Mouse (Mus musculus) spleen, postnatal 10 days (tissue): ENCODE data around the gene Sp4.

Experiments used
- DNase-seq, 2 experiments: peaks; one replicate each; pipeline ENCODE4 v3.0.0; 2021 to 2022; ENCODE audit warnings: low spot score in 2 of 2

Sp4 gene

DNA sequence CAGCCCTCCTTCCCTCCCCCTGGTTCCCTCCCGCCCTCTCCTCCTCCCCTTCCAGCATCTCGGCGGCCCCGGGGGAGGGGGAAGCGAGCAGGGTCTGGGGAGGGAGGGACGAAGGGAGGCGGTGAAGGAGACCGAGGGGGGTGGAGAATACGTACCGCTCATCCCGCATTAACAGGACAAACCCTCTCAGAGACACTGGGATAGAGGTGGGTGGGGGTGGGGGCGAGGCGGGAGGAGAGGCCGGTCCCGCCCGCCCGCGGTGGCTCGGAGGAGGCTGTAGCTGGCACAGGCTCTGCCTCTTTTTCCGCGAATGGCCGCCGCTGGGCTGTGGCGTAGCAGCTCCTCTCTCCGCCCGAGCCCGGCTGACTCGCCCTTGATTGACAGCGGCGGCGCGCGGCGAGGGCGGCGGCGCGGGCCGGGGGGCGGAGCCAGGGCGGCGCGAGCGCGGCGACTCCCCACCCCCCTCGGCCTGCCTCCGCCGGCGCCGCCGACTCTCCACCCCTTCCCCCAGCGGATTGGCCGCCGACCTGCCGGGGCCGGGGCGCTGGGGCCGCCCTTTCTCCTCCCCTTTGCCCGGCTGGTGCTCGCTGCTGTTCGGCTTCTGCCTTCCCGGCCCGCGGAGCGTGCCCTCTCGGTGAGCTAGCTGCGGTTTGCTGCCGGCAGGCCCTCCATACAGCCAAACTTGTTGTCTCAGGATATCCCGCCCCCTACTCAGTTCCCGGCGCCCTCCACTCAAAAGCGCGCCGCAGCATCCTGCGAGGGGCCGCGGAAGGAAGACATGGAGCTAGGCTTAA is at the start of gene Sp4:
Gene Sp4, minus strand, starts transcription at position 369 of the 794 bp plus-strand sequence.
- peak; percentile 85 to 94 for DNase-seq

DNA sequence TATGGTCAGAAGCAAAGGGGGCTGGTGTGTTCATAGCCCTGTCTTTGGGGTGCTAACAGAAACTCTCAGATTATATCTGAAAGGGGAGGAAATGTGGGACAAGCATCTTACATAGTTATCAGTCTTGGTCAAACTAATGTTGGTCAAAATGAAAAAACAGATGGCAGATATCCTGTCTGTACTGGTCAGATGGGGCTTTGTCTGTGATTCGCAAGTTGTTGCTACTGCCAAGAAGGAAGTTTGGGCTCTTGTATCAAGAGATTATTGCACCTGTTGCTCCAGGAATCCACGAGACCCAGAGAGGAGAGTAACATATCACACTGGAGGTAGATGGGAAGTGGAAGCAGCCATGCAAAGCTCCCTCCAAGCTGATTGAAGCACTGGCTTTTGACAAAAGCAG is 37.9 kb upstream of the Sp4 start:
- DNase-seq: no peak

DNA sequence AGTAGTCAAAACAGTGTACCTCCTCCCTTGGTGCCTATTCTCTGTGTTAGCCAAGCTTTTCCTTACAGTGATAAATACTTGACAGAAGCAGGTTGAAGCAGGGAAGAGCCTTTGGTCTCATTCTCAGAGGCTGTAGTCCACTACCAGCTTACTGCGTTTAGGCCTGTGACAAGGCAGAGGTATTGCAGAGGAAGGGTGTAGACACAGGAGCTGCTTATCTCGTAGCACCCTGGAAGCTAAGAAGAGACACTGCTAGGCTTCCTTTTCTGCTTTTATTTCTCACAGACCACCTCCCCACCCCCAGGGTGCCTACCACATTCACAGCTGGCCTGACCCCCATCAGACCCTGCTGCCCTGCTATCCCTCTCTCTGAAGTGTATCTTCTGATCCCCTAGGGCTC is 37.0 kb upstream of the Sp4 start:
- no peak for DNase-seq

DNA sequence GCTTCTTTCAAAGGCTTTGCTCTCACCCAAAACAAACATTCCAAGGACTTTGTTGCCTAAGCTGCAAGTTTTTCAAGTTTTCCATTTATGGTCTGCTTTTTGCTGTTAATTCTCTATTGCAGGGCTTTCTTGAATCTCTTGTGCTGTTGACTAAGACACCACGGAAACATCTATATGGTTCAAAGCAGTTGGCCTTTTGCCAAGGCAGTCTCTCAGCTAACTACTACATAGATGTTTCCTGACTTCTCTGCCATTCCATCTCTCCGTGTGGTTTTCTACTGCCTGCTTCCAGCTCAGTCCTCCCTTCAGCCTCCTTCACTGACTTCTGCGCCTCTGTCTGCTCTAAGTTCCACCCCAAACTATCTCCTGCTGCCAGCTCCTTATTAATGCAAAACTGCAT is 36.1 kb upstream of the Sp4 start:
- DNase-seq: no peak

DNA sequence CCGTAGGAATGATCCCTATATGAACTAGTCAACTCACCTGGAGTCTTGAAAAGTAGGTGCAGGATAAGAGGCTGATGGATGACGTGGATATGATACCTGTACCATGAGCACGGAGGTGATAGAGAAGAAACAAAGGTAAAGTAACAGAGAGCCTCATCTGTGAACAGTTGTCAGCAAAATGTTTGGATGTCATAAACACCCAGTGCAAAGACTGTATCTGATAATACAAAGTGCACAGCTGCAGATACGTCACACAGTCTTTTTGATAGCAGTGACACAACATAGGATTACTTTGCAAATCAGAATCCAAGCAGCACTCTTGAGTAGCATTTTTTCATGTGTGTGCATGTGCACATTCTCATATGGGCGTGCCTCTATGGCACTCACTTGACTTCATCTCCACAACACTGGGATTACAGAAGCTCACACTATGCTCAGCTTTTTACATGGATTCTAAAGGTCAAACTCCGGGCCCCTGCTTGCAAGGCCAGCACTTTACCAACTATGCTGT is 27.6 kb upstream of the Sp4 start:
- DNase-seq: no peak

DNA sequence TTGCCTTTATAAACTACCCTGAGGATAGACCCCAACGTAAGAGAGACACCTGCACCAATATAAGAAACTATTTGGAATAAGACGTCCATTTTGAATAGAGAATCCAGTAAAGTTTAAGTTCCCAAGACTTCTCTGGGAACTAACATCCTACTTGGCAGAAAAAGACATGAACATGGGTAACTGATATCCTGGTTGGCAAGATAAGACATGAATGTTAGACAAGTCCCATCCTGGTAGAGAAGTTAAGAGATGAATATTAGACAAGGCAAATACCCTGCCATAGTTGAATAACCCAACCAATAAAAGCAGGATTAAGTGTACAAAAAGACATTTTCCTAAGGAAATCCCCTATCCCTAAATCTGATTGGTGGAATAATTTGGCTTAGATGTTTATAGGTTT is 26.3 kb upstream of the Sp4 start:
- no peak for DNase-seq

DNA sequence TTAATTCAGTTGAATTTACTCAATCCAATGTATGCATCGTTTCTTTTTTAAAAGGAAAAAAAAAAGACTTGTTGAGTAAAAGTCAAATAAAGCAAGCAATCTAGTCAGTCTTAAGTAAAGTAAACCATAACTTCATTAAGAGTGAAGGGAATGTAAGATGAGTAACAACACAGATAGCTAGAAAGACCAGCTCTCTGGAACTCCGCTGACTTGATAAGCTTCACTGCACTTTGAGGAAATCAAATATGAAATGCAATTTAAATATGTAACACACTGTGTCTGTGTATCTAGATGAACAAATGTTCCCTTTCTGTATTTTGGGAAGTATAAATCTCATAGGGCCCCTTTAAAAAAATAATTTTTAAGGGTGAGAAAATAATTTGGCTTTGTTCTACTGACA is 24.9 kb upstream of the Sp4 start:
- no peak for DNase-seq

DNA sequence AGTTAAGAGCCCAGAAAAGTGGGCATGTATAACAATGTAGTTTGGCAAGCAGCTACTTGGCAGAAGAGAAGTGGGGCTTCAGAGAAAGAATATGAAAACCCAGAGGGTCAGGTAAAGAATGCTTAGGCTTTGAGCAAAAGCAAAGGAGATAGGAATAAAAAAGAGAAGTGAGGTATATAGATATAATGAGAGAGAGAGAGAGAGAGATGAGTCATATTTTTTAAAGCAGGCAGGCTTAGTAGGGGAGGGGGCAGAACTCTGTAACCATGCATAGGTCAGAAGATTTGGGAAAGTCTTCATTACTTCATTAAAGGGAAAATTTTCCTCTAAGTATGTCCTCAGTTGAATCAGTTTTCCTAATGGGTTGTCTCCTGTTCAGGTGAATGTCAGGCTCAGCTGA is 18.8 kb upstream of the Sp4 start:
- no peak for DNase-seq

DNA sequence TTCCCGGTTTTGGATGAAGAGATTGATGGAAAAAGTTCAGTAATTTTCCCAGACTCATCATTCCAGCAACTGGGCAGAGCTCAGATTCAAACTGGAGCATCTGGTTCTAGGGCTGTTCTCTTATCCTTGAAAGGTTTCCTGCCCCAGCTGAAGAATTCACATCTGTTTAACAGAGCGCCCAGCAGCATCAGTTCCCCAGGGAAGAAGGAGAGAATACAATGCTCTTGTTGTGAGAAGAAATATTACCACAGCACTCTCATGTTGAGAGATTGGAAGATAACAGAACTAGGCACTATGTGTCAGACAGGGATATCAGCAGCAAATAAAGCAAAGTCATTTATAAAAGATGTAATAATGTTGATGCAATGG is 13.2 kb upstream of the Sp4 start:
- no peak for DNase-seq

DNA sequence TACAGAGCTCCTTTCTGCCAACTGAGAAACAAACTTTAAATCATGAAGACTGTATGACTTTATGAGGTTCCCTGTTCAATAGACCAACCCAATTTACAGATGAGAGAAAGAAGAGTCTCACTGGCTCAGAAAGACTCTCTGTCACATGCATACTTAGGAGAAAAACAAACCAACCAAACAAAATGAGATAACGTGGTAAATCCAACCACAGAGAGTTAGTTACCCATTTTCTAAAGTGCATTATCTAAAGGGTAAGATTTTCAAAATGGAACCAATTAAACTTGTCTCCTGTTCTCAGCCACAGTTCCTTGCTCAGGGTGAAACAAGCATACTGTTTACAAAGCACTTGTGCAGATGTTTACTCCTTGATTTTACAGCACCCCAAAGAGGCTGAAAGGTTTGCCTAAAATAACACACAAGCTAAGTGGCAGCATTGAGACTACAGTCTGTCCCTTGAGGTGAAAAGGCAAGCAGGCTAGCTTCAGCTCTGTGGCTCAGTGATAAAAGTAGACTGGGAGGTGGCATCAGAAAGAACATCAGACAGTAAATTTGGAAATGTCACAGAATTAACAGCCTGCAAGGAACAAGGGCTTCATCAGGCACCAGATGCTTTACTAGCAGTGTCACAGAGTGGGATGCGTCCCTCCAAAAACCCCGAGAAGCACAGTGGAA is 12.7 kb upstream of the Sp4 start:
- DNase-seq: no peak

DNA sequence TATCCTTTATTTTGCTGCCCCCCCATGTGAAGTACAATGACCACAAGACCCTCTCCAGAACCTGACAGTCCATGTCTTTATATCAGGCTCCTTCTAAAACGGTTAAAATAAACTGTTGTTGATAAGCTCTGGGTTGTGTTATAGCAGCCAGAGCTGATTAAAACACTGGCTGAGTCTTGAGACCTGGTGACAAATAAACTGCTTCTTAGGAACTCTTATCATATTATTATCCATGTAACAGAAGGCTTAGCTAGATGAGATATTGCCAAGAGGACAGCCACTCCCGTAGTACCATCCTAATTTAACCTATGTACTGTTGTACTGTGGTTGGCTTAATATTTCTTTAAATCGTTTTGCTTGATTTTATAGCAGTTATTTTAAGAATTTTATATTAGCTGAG is 2.3 kb upstream of the Sp4 start:
- no peak for DNase-seq

DNA sequence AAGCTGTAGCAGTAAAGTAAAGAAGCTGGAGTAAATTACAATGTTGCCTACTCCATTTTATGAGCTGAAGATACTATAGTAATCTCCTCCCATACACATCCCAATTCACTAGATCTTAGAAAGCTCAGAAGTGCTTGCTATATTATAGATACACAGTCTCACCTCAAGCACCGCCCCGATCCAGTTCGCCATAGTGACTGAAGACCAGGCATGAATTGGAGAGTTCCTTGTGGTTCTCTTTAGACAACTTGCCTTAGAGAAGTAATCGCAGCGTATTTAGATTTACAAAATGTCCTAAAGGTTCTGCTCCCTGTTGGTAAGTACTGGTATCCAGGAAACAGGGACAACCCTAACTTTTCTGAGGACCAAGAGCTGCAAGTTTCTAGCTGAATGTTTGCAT is 1.8 kb upstream of the Sp4 start:
- DNase-seq: peak; percentile 16 to 54

DNA sequence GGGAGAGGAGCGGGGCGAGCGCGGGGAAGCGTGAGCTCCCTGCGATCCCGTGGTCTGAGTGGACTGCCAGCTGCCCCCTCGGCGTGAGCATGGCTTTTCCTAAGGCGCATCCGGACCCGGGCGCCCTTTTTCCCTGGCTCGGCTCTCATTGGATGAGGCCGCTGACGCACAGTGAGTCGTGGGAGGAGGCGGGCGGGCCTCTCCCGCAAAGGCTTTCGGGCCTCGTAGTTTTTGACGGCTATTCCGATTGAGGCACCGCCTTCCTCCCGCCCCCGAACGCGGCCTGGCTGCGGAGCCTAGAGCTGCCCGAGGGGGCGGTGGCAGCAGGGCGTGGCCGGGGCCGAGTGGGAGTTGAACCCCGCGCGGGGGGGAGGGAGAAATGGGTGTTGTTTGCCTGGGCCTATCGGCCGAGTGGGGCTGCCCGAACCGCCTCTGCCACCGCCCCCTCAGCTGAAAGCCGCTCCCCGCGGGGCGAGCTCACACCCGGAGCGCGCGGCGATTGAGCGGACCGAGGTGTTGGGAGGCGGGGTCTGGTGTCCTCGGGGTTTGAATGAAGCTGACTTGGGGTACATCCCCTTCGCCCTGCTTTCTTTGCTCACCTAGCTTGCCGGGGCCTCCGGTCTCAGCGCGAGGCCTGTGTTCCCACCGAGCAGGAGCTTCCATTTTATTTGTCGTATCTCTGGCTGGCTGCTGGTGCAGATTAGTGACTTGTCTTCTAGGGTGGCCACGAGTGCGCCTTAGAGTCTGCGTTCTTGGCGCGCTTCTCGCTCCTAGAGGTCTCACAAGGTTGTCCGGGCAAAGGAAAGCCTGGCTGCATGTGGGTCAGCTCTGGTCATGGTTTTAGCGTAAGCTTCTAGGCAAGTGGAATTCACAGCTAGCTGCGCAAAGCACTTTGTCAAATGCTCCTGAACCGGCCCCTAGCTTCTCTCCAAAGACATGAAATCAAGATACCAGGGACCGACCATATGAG is 911 bp upstream of the Sp4 start:
- DNase-seq: peak; percentile 98 to 100

DNA sequence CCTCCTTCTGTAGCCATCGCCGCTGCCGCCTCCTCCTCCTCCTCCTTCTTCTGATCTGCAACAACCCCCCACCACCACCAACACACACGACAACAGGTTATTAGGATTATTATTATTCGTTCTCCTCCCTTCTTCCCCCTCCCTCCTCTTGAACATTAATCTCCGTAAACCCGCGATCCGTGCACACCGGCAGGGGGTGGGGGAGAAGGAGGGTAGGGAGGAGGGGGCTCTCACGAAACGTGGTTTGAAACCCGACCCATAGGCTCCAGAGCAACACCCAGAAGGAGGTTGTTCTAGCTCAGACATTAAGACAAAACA is 527 bp downstream of the Sp4 start:
- DNase-seq: no peak

DNA sequence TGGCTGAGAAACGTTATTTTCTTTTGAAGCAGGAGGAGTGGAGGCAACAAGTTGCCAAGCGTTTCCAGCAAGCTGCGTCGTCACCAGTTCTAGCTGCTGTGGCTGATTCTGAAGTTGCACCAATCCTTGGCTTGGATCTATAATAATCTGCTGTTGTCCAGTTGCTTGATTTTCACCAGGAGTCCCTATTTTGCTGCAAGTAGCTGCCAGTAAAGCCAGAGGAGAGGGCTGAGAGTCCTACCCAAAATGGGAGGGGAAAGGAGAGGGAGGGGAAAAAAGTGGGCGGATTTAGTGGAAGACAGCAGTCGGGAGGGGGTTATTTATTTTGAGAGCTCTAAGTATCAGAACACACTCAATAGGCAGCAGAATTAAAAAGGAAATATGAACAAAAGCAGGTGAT is 1.3 kb downstream of the Sp4 start:
- DNase-seq: peak in 1 of 2 experiments; percentile 11

DNA sequence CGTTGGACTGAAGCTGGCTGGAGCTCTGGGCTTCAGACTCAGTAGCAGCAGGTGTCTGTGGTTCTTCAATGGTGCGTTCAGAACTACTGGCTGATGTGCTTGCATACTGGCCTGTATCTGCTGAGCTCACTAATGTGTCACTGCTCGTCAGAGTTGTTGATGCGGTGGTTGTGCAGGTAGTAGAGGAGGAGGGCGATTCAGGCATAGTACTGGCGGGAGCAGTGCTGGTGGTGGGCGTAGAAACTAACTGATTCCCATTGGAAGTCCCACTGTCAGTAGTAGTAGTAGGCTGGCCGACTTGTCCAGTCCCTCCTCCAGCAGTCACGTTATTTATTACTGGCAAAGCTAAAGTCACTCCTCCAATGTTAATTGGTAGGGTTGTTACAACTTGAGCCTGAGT is 2.1 kb downstream of the Sp4 start:
- peak; percentile 11 to 17 for DNase-seq

DNA sequence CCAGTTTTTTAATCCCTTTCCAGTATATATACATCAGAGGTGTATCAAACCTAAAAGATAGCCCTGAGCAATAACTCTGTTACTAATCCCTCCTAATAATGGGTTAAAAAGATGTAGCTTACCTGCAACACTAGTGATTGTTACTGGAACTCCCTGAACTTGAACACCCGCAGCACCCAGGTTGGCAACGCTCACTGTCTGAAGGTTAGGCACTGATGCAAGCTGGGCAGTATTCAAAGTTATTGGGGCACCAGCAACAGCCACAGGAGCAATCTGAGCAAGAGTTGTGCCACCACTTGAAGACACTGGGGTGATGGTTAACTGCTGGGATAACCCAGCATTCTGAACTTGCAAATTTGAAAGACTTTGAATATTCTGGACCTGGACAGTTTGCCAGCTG is 2.7 kb downstream of the Sp4 start:
- DNase-seq: peak in 1 of 2 experiments; percentile 15

DNA sequence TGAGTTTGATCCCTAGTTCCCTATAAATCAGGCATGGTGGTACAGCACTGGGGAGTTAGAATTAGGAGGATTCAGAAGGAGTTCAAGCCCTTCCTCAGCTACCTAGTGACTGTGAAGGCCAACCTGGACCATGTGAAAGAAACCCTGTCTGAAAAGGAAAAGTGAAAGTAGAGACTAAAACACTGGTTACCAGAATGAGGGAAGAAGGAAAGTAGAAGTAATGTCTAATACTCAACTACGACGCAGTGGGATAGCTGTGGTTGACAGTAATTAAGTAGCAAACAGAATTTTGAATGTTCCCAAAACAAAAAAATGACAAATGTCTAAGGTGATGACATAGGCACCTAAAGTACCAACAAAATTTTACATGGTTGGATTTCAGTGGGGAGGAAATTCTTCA is 5.0 kb downstream of the Sp4 start:
- no peak for DNase-seq

DNA sequence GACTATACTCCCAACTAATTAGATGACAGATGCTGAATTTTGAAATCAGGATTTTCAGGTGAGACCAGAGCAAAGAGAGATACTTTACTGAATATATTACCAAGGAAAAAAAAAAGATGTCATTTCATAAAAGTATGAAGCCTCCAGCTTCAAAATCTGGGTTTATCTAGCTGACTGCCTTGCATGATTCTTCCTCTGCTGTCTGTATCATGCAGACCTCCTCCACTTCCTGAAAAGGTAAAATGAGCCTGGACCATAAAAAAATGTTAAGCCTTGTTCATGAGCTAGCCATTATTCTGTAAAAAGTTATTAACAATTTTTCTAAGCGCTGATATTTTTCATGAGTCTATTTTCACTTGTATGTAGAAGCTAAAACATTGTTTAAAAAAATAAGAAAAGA is 5.4 kb downstream of the Sp4 start:
- DNase-seq: no peak

DNA sequence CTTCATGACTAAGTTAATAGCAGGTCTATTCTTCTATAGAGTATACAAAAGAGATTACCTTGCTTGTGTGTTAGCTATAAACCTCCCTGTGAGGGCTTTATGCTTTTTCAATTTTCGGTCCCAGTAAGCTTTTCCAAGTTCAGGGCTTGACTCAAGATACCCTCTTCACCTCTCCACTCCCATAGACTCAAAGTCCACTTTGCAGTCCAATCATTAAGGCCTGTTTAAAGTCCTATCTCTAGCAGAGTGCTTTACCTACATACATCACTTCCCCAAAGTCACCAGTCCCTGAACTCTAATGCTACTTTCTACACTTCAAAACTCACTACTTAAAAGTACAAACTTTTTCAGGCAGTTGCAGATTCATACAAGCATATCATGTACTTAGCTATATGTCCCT is 12.3 kb downstream of the Sp4 start:
- DNase-seq: no peak

DNA sequence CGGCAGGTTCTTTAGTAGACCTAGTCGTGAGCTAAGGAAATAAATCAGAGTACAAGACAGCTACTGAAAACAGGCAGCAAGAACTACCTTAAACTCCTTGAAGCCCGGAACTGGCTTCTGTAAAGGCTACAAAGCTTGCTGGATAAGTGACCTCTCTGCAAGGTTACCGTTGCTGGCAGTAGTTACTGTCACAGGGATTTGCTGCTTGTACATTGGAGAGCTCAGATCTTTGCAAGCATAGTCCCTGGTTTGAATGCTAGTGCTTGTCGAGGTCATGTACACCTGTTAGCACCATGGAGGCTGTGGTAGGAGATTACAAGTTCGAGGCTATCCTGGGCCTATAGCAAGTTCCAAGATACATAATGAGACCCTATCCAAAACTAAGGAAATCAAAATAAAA is 16.1 kb downstream of the Sp4 start:
- no peak for DNase-seq

DNA sequence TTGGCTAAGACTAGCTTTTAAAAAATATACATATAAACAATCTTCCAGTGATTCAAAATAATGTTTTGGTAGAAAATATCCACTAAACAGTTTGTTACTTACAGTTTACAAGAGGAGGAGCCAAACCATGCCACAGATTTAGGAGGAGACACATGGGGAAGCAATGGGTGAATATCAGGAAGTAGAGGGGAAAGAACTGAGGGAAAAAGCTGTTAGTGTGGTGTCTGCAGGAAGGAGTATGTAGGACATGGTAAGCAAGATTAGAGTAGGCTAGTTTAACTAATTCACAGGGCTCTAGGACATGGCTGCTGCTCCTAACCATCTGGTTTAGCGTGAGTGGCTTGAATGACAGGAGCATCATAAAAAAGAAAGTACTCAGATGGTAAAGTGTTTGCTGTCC is 19.3 kb downstream of the Sp4 start:
- no peak for DNase-seq
